Mouse (Mus musculus): ENCODE measurements around the gene Tomm20l.

- TF ChIP-seq CTCF (IDR thresholded peaks at IDR 0.05; ENCODE audit: extremely low read depth, insufficient read length, insufficient replicate concordance, low read depth, low read length) (no peak), POLR2A (IDR thresholded peaks at IDR 0.05; ENCODE audit: low read depth, low read length) (peak; percentile 27; the same call in 1 of the 2 replicates)
Measured at GRCm38 (mm10) chr12:71136974-71137491, 25.8 kb downstream of the Tomm20l start.
